Mouse (Mus musculus) thymus, postnatal 0 days (tissue): ENCODE data around the gene Dnah11. TPM values are rescaled to one million over a fixed set of nuclear protein-coding genes. Genes with fewer than 3 reads are reported as not detected.
"Not testable (repeated sequence)": the region's sequence is repeated elsewhere in the genome, so short reads cannot be mapped to it uniquely, and the experiment has no call there.

Experiments used
- DNase-seq: peaks from one replicate; pipeline ENCODE4 v3.0.0-alpha.2; 2015; ENCODE audit warnings: low spot score
- polyA plus RNA-seq: library from polyadenylated mRNA; unstranded; fragments of >200 nt; fragmentation: Nextera tagmentation; extraction: Ambion mirVana; gene quantifications from 2 replicates; pipeline ENCODE4 v1.2.1, GENCODE M21; 2015

Gene Dnah11
- polyA plus RNA-seq, 1 experiment from 2014 or later = 0.03 TPM

GRCm38 (mm10) chr12:117989018-117989828, 209.6 kb downstream of the Dnah11 start:
- DNase-seq = no peak

DNA sequence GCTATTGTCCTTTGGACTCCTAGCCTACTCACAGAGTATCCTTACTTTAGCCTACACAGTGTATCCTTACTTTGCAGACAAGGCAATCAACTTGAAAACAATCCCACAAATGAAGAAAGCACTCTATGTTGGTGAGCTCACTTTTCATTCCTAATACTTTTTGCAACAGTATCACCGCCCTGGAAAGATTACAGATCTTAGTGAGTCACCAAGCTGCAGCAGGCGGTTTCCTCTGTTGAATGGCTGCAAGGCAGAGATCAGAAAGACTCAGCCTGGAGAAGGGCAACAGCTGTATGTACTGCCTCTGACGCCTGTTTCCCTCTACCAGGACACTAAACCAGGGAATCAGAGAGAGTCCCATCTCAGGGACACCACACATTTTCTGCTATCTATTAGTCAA, 218.5 kb downstream of the Dnah11 start:
- DNase-seq = no peak

DNA sequence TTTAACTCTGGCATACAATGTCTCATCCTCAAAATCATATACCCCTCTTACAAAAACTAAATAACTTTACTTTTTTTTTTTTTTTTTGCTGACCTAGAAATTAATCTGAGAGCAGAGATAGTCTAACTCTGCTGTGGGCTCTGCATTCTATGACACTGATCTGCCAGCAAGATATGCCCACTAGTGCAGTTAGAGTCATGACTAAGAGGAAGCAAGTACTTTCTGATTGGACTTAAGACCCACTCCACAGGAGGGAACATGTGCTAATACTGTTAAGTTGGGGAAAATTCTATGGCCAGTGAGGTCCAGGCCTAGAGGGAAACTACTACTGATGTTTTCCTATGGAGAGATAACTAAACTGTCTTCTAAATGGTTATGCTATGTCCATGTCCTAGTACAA, 225.1 kb downstream of the Dnah11 start:
- no peak for DNase-seq

GRCm38 (mm10) chr12:117962698-117963097, 236.1 kb downstream of the Dnah11 start:
- DNase-seq = no peak

GRCm38 (mm10) chr12:117959213-117959612, 239.6 kb downstream of the Dnah11 start:
- no peak for DNase-seq

DNA sequence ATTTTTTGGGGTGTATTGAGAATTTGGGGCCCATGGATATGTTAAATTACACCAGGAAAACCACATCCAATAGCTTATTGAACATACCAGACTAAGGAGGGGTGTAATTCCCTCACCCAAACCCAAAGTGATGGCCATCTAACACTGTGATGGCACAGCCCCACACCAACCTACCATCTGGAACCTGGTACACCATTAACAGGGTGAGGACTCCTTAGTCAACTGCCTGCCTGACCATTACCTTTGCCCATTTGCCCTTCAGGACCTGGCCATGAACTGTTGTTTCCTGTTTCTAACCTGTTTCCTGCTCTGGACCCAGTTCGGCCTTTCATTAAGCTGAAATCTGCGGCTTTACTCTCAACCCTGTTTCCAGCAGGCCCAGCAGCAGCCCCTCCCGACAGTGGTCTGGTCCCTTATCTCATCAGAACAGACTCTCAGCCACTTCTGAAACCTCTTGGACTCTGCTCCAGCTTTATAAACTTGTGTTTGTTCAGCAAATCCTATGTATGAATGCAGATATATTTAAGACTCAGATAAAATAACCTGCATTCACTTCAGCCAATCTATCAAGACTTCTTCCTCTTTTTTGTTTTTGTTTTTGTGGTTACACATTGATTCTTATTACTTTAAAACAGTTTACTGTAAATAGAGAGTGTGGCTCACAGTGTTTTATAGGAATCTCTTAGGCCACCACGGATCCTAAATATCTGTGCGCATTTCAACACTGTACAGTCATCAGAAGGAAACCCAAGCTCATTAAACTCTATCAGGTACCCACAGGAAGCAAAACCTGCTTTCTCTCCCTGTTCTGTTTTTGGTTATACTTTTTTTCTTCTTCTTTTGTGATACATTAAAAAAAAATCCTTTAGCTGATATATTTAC, 251.8 kb downstream of the Dnah11 start:
- DNase-seq = no peak

DNA sequence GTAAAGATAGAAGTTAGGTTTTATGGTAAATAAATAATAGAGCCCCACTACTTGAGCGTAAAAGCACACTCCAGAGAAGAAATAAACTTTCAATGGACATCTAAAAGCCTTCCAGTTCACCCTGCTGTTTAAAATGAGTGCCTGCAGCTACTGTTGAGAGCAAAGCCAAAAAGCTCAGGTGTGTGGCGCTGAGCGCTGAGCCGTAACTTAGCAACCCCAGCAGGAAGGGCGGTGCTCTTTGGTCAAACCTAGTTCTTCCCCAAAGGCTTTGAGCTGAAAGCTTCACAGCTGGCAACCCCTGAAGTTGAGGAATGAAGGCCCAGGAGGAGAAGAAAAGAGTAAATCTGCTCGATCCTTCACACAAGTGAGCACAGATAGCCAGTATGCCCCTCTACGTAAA, 256.9 kb downstream of the Dnah11 start:
- peak; percentile 34 for DNase-seq

- no peak for DNase-seq
Measured at GRCm38 (mm10) chr12:117938214-117938613, 260.6 kb downstream of the Dnah11 start.

GRCm38 (mm10) chr12:117932026-117932425, 266.8 kb downstream of the Dnah11 start:
- no peak for DNase-seq

GRCm38 (mm10) chr12:117929768-117930167, 269.1 kb downstream of the Dnah11 start:
- no peak for DNase-seq

DNA sequence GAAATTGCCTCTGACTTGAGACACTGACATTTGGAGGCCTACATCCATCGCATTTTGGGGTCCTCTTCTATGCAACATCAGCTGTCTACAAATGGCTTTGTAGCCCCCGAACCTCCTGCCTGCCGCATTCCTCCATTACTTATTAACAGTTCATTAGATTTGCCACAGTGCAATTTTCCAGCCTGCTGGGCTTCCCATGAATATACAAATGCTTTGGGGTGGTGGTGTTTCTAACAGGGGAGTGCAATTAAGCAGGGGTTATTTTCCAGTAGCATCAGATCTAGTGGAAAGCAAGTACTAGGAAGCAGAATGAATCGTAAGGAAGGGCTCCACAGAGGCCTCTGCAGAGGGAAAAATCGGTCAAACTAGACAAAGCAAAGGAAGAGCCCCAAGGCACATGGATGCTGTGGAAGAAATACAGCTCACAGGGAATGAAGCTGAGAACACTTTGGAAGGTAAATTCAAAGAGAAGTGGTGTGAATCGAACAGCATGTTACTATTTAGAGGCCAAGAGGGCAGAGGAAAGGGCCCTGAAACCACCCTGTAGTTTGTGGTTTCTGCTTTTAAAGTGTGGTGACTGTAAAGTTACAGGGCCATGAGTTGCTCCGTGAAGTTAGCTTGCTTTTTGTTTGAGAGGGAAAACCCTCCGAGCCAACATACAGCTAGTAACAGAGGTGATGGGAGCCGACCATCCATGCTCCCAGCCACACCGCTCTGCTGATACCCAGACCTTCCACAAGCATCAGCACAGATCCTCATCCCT, 282.8 kb downstream of the Dnah11 start:
- no peak for DNase-seq

DNA sequence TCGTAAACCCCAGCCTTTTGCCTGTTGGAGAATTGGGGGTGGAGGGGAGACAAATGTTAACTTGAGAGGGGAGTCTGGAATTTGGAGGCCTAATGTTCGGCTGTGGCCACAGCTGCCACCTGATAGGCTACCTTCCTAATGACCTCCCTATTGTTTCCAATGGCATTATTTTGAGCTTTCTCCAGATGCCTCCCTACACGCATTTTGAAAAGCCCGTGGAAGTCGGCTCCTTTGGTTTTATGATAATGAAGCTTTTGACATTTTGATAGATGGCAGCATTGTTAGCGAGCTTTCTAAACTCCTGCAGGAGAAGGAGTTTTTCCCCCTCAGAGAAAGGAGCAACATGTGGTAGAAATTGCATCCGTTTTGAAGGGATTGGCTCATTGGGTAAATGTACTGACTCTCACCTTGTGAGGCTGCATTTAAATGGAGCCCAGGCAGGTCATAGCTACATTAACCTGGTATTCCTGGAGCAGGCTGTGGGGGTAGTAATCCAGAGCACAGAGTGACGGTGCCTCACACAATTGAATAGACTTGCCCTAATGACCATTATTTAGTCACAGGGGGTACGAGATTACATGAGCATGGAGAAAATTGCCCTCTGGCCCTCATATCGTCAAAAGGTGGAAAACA, 284.1 kb downstream of the Dnah11 start:
- DNase-seq = no peak

GRCm38 (mm10) chr12:117911396-117911795, 287.4 kb downstream of the Dnah11 start:
- DNase-seq = no peak

DNA sequence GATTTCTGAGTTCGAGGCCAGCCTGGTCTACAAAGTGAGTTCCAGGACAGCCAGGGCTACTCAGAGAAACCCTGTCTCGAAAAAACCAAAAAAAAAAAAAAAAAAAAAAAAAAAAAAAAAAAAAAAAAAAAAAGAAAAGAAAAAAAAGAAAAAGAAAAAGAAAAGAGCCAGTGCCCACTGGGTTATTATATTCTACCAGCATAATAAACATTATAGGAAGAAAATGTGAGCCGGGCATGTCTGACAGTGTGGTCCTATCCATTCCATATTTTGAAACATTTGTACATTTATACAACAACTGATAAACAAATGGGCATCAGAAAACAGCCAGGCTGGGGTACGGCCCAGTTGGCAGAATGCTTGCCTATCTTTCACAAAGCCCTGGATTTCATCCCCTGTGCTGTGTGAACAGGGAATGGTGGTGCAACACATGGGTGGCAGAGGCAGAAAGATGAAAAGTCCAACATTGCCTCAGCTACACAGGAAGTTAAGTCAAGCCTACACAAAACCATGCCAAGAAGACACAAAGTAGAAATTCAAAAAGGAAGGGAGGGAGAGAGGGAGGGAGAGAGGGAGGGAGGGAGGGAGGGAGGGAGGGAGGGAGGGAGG, 293.5 kb downstream of the Dnah11 start:
- not testable (repeated sequence) for DNase-seq

DNA sequence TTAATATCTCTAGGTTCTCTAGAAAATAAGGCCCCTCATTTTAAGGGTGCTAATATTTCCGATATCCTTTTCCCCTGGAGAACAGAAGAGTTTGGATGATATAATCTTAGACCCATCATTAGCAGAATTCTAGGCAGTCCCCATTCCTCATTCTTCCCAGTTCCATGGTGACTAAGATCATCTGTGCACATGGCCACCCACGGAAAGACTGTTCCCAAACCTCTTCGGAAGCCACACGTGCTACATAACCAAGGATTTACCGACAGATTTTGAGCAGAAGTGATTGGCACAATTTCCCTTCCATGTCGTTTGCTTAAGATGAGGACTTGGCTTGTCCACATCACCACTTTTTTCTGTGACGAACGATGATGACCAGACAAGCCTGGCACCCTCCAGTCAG, 295.2 kb downstream of the Dnah11 start:
- no peak for DNase-seq

DNA sequence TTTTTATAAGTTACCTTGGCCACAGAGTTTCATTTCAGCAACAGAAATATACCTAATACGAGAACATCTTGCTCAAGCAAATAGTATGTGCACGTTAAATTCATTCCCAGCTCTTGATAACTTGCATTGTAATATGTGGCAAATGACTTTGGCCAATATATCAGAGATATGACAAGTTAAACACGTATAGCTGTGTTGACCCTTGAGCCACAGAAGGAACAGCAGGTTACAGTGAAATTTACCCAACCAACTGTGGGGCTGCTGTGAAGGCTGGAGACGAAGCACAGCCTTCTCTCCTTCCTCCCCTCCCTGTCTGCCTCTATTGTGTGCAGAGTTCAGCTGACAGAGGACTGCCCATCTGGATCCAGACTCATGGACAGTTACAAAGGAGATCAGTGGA, 297.5 kb downstream of the Dnah11 start:
- not testable (repeated sequence) for DNase-seq

DNA sequence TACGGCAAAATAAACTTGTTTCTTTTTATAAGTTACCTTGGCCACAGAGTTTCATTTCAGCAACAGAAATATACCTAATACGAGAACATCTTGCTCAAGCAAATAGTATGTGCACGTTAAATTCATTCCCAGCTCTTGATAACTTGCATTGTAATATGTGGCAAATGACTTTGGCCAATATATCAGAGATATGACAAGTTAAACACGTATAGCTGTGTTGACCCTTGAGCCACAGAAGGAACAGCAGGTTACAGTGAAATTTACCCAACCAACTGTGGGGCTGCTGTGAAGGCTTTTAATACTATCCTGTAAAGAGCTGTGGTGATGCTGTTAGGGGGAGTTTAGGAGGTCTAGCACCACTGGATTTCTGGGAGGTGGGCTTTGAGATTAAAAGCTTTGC, 298.0 kb downstream of the Dnah11 start:
- DNase-seq = not testable (repeated sequence)

DNA sequence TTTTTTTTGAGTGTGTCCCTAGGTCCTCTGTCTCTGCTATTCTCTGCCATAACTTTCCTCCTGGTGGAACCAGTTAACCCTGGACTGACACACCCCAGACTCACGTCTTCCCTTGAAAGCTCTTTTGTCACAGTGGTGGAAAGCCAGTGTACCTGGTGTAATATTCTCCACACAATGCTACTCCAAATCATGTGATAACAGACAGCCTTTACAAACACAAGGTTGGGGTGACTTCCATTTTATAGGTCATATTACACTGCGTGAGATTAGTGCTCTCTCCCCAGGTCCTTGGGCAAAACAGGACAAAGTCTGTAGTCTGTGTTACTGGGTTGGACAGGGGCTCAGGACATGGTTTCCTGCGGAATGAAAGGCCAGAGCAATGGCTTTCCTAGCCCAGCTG, 311.4 kb downstream of the Dnah11 start:
- DNase-seq = no peak

DNA sequence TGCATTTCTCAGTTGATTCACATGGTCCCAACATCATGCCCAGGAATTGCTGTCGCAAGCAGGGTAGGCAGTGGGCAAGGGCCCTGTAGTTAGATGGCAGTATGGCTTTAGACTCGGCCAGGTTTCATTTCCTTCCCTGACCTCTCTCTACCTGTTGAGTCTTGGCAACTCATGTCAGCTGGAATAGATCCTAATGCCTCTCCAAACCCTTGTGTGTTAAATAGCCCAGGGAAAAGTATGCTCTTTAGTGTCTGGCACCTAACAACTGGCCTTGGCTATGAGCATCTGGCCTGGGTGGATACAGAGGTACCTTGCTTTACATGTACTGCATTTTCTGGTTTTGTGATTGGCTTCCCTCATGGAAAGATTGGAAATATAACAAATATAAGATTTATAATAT, 314.2 kb downstream of the Dnah11 start:
- no peak for DNase-seq

DNA sequence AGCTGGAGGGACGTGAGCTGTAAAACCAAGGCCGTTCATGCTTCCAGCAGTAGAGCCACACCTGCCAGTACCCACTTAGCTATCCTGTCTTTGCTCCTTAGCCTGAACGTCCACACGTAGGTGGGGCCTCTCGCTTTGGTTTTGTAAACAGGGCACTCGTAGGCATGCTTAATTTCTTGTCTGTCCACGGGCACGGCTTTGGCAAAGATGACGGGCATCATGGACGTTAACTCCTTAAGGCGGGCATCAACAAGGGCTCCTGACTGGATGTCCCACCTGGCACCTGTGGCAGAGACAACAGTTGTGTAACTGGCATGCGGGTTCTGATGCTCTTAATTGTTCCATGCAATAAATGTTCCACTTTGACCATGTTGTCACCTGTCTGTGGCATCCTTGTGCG, 320.5 kb downstream of the Dnah11 start:
- no peak for DNase-seq

GRCm38 (mm10) chr12:117872265-117872664, 326.6 kb downstream of the Dnah11 start:
- DNase-seq = no peak
